Mouse (Mus musculus) liver, adult (tissue): ENCODE data around the gene Olfr1028.

Source experiments
- GATA4 ChIP-seq: IDR thresholded peaks from 2 replicates; pipeline ENCODE4 v1.6.1; 2014; ENCODE audit warnings: mild to moderate bottlenecking, low read length; ENCODE audit not compliant: insufficient replicate concordance

Olfr1028 gene

GRCm38 (mm10) chr2:85950137-85950536 lies at the start of gene Olfr1028:
Gene Olfr1028 (plus strand): TSS chr2:85950437.
- TF ChIP-seq GATA4 = no peak

GRCm38 (mm10) chr2:85904952-85905351 lies 45.3 kb upstream of the Olfr1028 start, which contains the start of gene Olfr1024:
Gene Olfr1024 (minus strand): TSS chr2:85905052.
- TF ChIP-seq GATA4 = no peak

GRCm38 (mm10) chr2:85913197-85913596 lies 37.0 kb upstream of the Olfr1028 start:
- no peak for TF ChIP-seq GATA4

GRCm38 (mm10) chr2:85914893-85915292 lies 35.3 kb upstream of the Olfr1028 start, which contains the start of gene Olfr1025-ps1:
Gene Olfr1025-ps1 (plus strand): TSS chr2:85915193.
- TF ChIP-seq GATA4 = no peak

- TF ChIP-seq GATA4 = no peak
Measured at GRCm38 (mm10) chr2:85921258-85921657, 29.0 kb upstream of the Olfr1028 start, which contains the start of gene Olfr1026. Gene Olfr1026 (plus strand): TSS chr2:85921558.

- TF ChIP-seq GATA4 = no peak
Measured at GRCm38 (mm10) chr2:85973595-85973994, 23.4 kb downstream of the Olfr1028 start, which contains the start of gene Olfr1029. Gene Olfr1029 (plus strand): TSS chr2:85973895.

- no peak for TF ChIP-seq GATA4
Measured at GRCm38 (mm10) chr2:85978976-85979375, 28.7 kb downstream of the Olfr1028 start, which contains the start of gene Olfr1030. Gene Olfr1030 (plus strand): TSS chr2:85979276.

GRCm38 (mm10) chr2:85990004-85990403 lies 39.8 kb downstream of the Olfr1028 start, which contains the start of gene Olfr1031:
Gene Olfr1031 (plus strand): TSS chr2:85990304.
- TF ChIP-seq GATA4 = no peak
